Comparison of ENCODE assay signal across 21 mouse cellular contexts in genomic region chr14:21335691-21336314, GRCm38 (mm10).
DNase-seq lines count a peak whose midpoint lies in the region; ATAC-seq and TF ChIP-seq lines count a peak whose summit lies in the region.
"Had no signal": no experiment of that assay in that cellular context is flagged by ENCODE, and none has a peak within 500 bp of the region (broad histone marks: within the 10 kb centered on the region; RNA-seq: fewer than 3 reads in every experiment).

No protein-coding gene starts in this region.

- H3K4me2 ChIP-seq in midbrain, embryonic 13.5 days (replicated peaks): no peak overlapping the region
- no peak overlapping the region for H3K4me2 ChIP-seq in midbrain, embryonic 11.5 days
- peak overlapping the region; percentile 39 for H3K4me2 ChIP-seq in heart, embryonic 14.5 days (ENCODE audit: low read length)
- H3K4me2 ChIP-seq: embryonic facial prominence, embryonic 15.5 days; midbrain, embryonic 15.5 days had no signal

- ATAC-seq in midbrain, embryonic 13.5 days: peak; percentile 27; the same call in 1 of the 2 replicates
- ATAC-seq in midbrain, embryonic 11.5 days (ENCODE audit: low FRiP score): no peak
- ATAC-seq in heart, embryonic 14.5 days (ENCODE audit: insufficient number of reproducible peaks, insufficient read depth, low FRiP score, low read depth): no peak
- ATAC-seq: forebrain, embryonic 16.5 days; liver, postnatal 0 days; midbrain, embryonic 15.5 days had no signal

- TF ChIP-seq POLR2A in heart, adult 2 months (IDR thresholded peaks at IDR 0.05; ENCODE audit: insufficient read depth, low read depth, low read length): no peak

- no peak overlapping the region for H3K4me3 ChIP-seq in heart, adult 2 months
- no peak overlapping the region for H3K4me3 ChIP-seq in midbrain, embryonic 13.5 days (replicated peaks)
- H3K4me3 ChIP-seq in midbrain, embryonic 11.5 days (ENCODE audit: low read depth, low read length): no peak overlapping the region
- H3K4me3 ChIP-seq in heart, embryonic 14.5 days (ENCODE audit: control insufficient read depth in 1 of 2, insufficient read depth in 1 of 2, low read depth in 1 of 2, low read length in 2 of 2): no peak overlapping the region
- H3K4me3 ChIP-seq: embryonic facial prominence, embryonic 15.5 days; midbrain, embryonic 15.5 days had no signal

- H3K4me1 ChIP-seq in heart, adult 2 months (ENCODE audit: control insufficient read depth, insufficient read depth, low read length): peaks cover 4% of the 10 kb centered on the region
- H3K4me1 ChIP-seq in midbrain, embryonic 13.5 days (replicated peaks): peaks cover 9% of the 10 kb centered on the region
- no peaks in the 10 kb centered on the region for H3K4me1 ChIP-seq in midbrain, embryonic 11.5 days (ENCODE audit: control insufficient read depth, insufficient read depth, low read length)
- H3K4me1 ChIP-seq in heart, embryonic 14.5 days (ENCODE audit: control insufficient read depth in 2 of 2, insufficient read depth in 2 of 2, low read length in 2 of 2): peaks cover 4 to 13% of the 10 kb centered on the region in 2 experiments
- H3K4me1 ChIP-seq: embryonic facial prominence, embryonic 15.5 days had no signal

- no peak overlapping the region for H3K9ac ChIP-seq in heart, adult 2 months (ENCODE audit: low read depth, low read length)
- H3K9ac ChIP-seq in midbrain, embryonic 13.5 days (replicated peaks): no peak overlapping the region
- no peak overlapping the region for H3K9ac ChIP-seq in midbrain, embryonic 11.5 days (ENCODE audit: low read length)
- H3K9ac ChIP-seq in heart, embryonic 14.5 days (ENCODE audit: low read length): peak overlapping the region; percentile 5; the same call in 1 of the 2 replicates
- H3K9ac ChIP-seq: embryonic facial prominence, embryonic 15.5 days; liver, postnatal 0 days; midbrain, embryonic 15.5 days had no signal

- intact Hi-C loops in heart, adult 2 months (cut with DNase I): no loop called here
- intact Hi-C loops in heart, postnatal 25 days (cut with DNase I): no loop called here

- DNase-seq in heart, adult 2 months: no peak
- no peak for DNase-seq in heart, postnatal 25 days (ENCODE audit: low spot score)
- no peak for DNase-seq in midbrain, embryonic 11.5 days (ENCODE audit: low spot score, missing footprints)
- peak; percentile 5 for DNase-seq in splenic B cell, adult 2 months (ENCODE audit: low read depth, low spot score)
- DNase-seq in spleen, adult 12 weeks (ENCODE audit: low spot score): no peak
- DNase-seq: adrenal gland, adult 2 months; cerebellum, adult 18-20 months; gastrocnemius, postnatal 10 days; kidney, adult 2 months; kidney, postnatal 25 days; liver, postnatal 0 days; lung, postnatal 36 days; right cerebral cortex, adult 18-20 months; thymus, postnatal 25 days had no signal

- H3K79me2 ChIP-seq in heart, adult 2 months (replicated peaks; ENCODE audit: control insufficient read depth, insufficient read depth, low read length): no peaks in the 10 kb centered on the region

- 0 out of 2 replicates have a peak, but pooled peaks have one; percentile 4 for TF ChIP-seq CTCF in heart, adult 2 months (IDR thresholded peaks at IDR 0.05)

- H3K27me3 ChIP-seq in heart, adult 2 months (ENCODE audit: control insufficient read depth, insufficient read depth, low read length): no peaks in the 10 kb centered on the region
- no peaks in the 10 kb centered on the region for H3K27me3 ChIP-seq in midbrain, embryonic 13.5 days
- no peaks in the 10 kb centered on the region for H3K27me3 ChIP-seq in midbrain, embryonic 11.5 days (ENCODE audit: control insufficient read depth, insufficient read depth, low read length)
- no peaks in the 10 kb centered on the region for H3K27me3 ChIP-seq in heart, embryonic 14.5 days (ENCODE audit: control insufficient read depth, insufficient read depth, low read length)
- no peaks in the 10 kb centered on the region for H3K27me3 ChIP-seq in splenic B cell, adult 2 months (ENCODE audit: control insufficient read depth, insufficient read depth, low read length, poor library complexity, severe bottlenecking)
- H3K27me3 ChIP-seq: embryonic facial prominence, embryonic 15.5 days; midbrain, embryonic 15.5 days had no signal

- 52% methylated on average over 11 of the region's 11 CpGs for WGBS in heart, adult 2 months
- 63% methylated on average over 11 of the region's 11 CpGs for WGBS in midbrain, embryonic 13.5 days
- 74% methylated on average over 11 of the region's 11 CpGs for WGBS in midbrain, embryonic 11.5 days
- WGBS in heart, embryonic 14.5 days: 39% methylated on average over 11 of the region's 11 CpGs

- TF ChIP-seq EP300 in heart, adult 2 months (IDR thresholded peaks at IDR 0.05; ENCODE audit: insufficient read depth, low read depth, low read length): no peak

- H3K9me3 ChIP-seq in midbrain, embryonic 13.5 days: no peaks in the 10 kb centered on the region
- no peaks in the 10 kb centered on the region for H3K9me3 ChIP-seq in midbrain, embryonic 11.5 days (ENCODE audit: control insufficient read depth, low read length)
- H3K9me3 ChIP-seq in heart, embryonic 14.5 days (ENCODE audit: control insufficient read depth, low read length): no peaks in the 10 kb centered on the region
- H3K9me3 ChIP-seq: embryonic facial prominence, embryonic 15.5 days; G1E; midbrain, embryonic 15.5 days had no signal

- no peak overlapping the region for H3K27ac ChIP-seq in heart, adult 2 months
- no peak overlapping the region for H3K27ac ChIP-seq in midbrain, embryonic 13.5 days
- H3K27ac ChIP-seq in midbrain, embryonic 11.5 days (ENCODE audit: low read depth, low read length): no peak overlapping the region
- H3K27ac ChIP-seq in heart, embryonic 14.5 days (replicated peaks in 1 of 2; ENCODE audit: control insufficient read depth in 1 of 2, insufficient read depth in 1 of 2, low read depth in 2 of 2, low read length in 2 of 2): peak overlapping the region in 1 of 2 experiments; percentile 57; a peak in 1 of 4 replicates
- H3K27ac ChIP-seq: embryonic facial prominence, embryonic 15.5 days; midbrain, embryonic 15.5 days; stomach, postnatal 0 days had no signal

- H3K36me3 ChIP-seq in heart, adult 2 months (ENCODE audit: control insufficient read depth, insufficient read depth, low read length): no peaks in the 10 kb centered on the region
- H3K36me3 ChIP-seq in midbrain, embryonic 13.5 days: no peaks in the 10 kb centered on the region
- H3K36me3 ChIP-seq in midbrain, embryonic 11.5 days (ENCODE audit: control insufficient read depth, insufficient read depth, low read length): no peaks in the 10 kb centered on the region
- no peaks in the 10 kb centered on the region for H3K36me3 ChIP-seq in heart, embryonic 14.5 days (ENCODE audit: control insufficient read depth, insufficient read depth, low read length)
- no peaks in the 10 kb centered on the region for H3K36me3 ChIP-seq in splenic B cell, adult 2 months (ENCODE audit: control insufficient read depth, insufficient read depth, low read length, poor library complexity, severe bottlenecking)
- H3K36me3 ChIP-seq: embryonic facial prominence, embryonic 15.5 days; midbrain, embryonic 15.5 days had no signal
